Comparison of ENCODE assay signal across 23 mouse cellular contexts in genomic region chr5:96988880-96989279, GRCm38 (mm10). TPM values are rescaled to one million over a fixed set of nuclear protein-coding genes. Genes with fewer than 3 reads are reported as not detected.
DNase-seq lines count a peak whose midpoint lies in the region; ATAC-seq and TF ChIP-seq lines count a peak whose summit lies in the region.
"Had no signal": no experiment of that assay in that cellular context is flagged by ENCODE, and none has a peak within 500 bp of the region (broad histone marks: within the 10 kb centered on the region; RNA-seq: fewer than 3 reads in every experiment).

No protein-coding gene starts in this region.

- no peak overlapping the region for H3K9ac ChIP-seq in heart, embryonic 12.5 days
- no peak overlapping the region for H3K9ac ChIP-seq in MEL (ENCODE audit: control insufficient read depth, low read depth, low read length, poor library complexity, severe bottlenecking)
- no peak overlapping the region for H3K9ac ChIP-seq in liver, embryonic 11.5 days (ENCODE audit: low read depth, low read length)
- no peak overlapping the region for H3K9ac ChIP-seq in hindbrain, embryonic 11.5 days (ENCODE audit: low read depth, low read length)
- H3K9ac ChIP-seq: embryonic facial prominence, embryonic 12.5 days; neural tube, embryonic 15.5 days had no signal

- H3K9me3 ChIP-seq in heart, embryonic 12.5 days (replicated peaks), result no peaks in the 10 kb centered on the region
- no peaks in the 10 kb centered on the region for H3K9me3 ChIP-seq in MEL (replicated peaks; ENCODE audit: insufficient read depth, low read length)
- H3K9me3 ChIP-seq in liver, embryonic 11.5 days (ENCODE audit: control insufficient read depth, low read length), result no peaks in the 10 kb centered on the region
- no peaks in the 10 kb centered on the region for H3K9me3 ChIP-seq in hindbrain, embryonic 11.5 days (ENCODE audit: control insufficient read depth, low read length)
- H3K9me3 ChIP-seq: embryonic facial prominence, embryonic 12.5 days; heart, embryonic 10.5 days; neural tube, embryonic 15.5 days had no signal

- peaks cover 6% of the 10 kb centered on the region; the same call in 1 of the 2 replicates for H3K4me1 ChIP-seq in heart, embryonic 12.5 days (replicated peaks)
- H3K4me1 ChIP-seq in MEL (ENCODE audit: control insufficient read depth in 1 of 2, insufficient read depth in 2 of 2, low read length in 2 of 2), result peaks cover 12 to 28% of the 10 kb centered on the region in 2 experiments
- peaks cover 9% of the 10 kb centered on the region for H3K4me1 ChIP-seq in liver, embryonic 11.5 days (replicated peaks; ENCODE audit: control insufficient read depth, insufficient read depth, low read length)
- H3K4me1 ChIP-seq in kidney, adult 2 months (ENCODE audit: control insufficient read depth, insufficient read depth, low read length), result no peaks in the 10 kb centered on the region
- no peaks in the 10 kb centered on the region for H3K4me1 ChIP-seq in hindbrain, embryonic 11.5 days (replicated peaks; ENCODE audit: control insufficient read depth, insufficient read depth, low read length)
- H3K4me1 ChIP-seq: embryonic facial prominence, embryonic 12.5 days; neural tube, embryonic 15.5 days had no signal

- H3K4me2 ChIP-seq in heart, embryonic 12.5 days, result no peak overlapping the region
- H3K4me2 ChIP-seq in liver, embryonic 11.5 days, result peak overlapping the region; percentile 15; the same call in 1 of the 2 replicates
- no peak overlapping the region for H3K4me2 ChIP-seq in hindbrain, embryonic 11.5 days (replicated peaks; ENCODE audit: low read depth, low read length)
- H3K4me2 ChIP-seq: embryonic facial prominence, embryonic 12.5 days; neural tube, embryonic 15.5 days had no signal

- peak; percentile 94 to 96 for TF ChIP-seq EP300 in MEL (IDR thresholded peaks at IDR 0.05; ENCODE audit: low read depth in 1 of 2, low read length in 2 of 2)

- no peak for TF ChIP-seq RAD21 in MEL (IDR thresholded peaks at IDR 0.05; ENCODE audit: low read depth, low read length)

- no peak for TF ChIP-seq CTCF in MEL (IDR thresholded peaks at IDR 0.05 in 2 of 3, conservative IDR thresholded peaks at IDR 0.05 in 1 of 3; ENCODE audit: control insufficient read depth in 1 of 3, insufficient read depth in 1 of 3, low read depth in 2 of 3, low read length in 3 of 3, poor library complexity in 1 of 3, severe bottlenecking in 1 of 3)
- TF ChIP-seq CTCF in kidney, adult 2 months (conservative IDR thresholded peaks at IDR 0.05; ENCODE audit: insufficient read depth, insufficient read length, low read depth, low read length), result no peak

- ATAC-seq in heart, embryonic 12.5 days (ENCODE audit: insufficient number of reproducible peaks, low FRiP score), result peak; percentile 85
- ATAC-seq in liver, embryonic 11.5 days (replicated peaks; ENCODE audit: low FRiP score), result peak; percentile 89
- ATAC-seq in megakaryocyte progenitor cell, adult 5-6 weeks (replicated peaks; ENCODE audit: poor library complexity), result peak; percentile 49
- no peak for ATAC-seq in hindbrain, embryonic 11.5 days (ENCODE audit: low FRiP score)
- ATAC-seq: forebrain, embryonic 16.5 days; hindbrain, embryonic 16.5 days; midbrain, embryonic 16.5 days had no signal

- 50% methylated on average over 4 of the region's 4 CpGs for WGBS in heart, embryonic 12.5 days
- 47% methylated on average over 4 of the region's 4 CpGs for WGBS in liver, embryonic 11.5 days
- WGBS in kidney, adult 2 months, result 90% methylated on average over 4 of the region's 4 CpGs
- WGBS in hindbrain, embryonic 11.5 days, result 85% methylated on average over 4 of the region's 4 CpGs

- peaks cover 17% of the 10 kb centered on the region; the same call in 1 of the 2 replicates for H3K27me3 ChIP-seq in heart, embryonic 12.5 days (replicated peaks)
- H3K27me3 ChIP-seq in MEL (ENCODE audit: control insufficient read depth in 1 of 2, insufficient read depth in 2 of 2, low read length in 2 of 2), result no peaks in the 10 kb centered on the region
- H3K27me3 ChIP-seq in liver, embryonic 11.5 days (replicated peaks; ENCODE audit: control insufficient read depth, insufficient read depth, low read length), result no peaks in the 10 kb centered on the region
- no peaks in the 10 kb centered on the region for H3K27me3 ChIP-seq in kidney, adult 2 months (replicated peaks; ENCODE audit: control insufficient read depth, insufficient read depth, low read length)
- H3K27me3 ChIP-seq in hindbrain, embryonic 11.5 days (ENCODE audit: control insufficient read depth, insufficient read depth, low read length), result no peaks in the 10 kb centered on the region
- H3K27me3 ChIP-seq: embryonic facial prominence, embryonic 12.5 days; neural tube, embryonic 15.5 days had no signal

- DNase-seq in heart, adult 9 months (ENCODE audit: low spot score in 2 of 2), result no peak
- DNase-seq in MEL (ENCODE audit: low read depth, low spot score), result peak; percentile 48
- DNase-seq in liver, embryonic 11.5 days (ENCODE audit: low spot score), result no peak
- DNase-seq in urinary bladder, postnatal 25 days (ENCODE audit: low spot score), result no peak
- DNase-seq in kidney, adult 2 months, result no peak
- DNase-seq in hindbrain, embryonic 11.5 days (ENCODE audit: low spot score), result no peak
- DNase-seq: adrenal gland, adult 2 months; cerebellum, postnatal 10 days; gastrocnemius, postnatal 36 days; heart, postnatal 14 days; kidney, adult 18-20 months; kidney, postnatal 25 days; left cerebral cortex, postnatal 4 days; right cerebral cortex, postnatal 14 days; thymus, postnatal 4 days had no signal

- H3K36me3 ChIP-seq in heart, embryonic 12.5 days, result no peaks in the 10 kb centered on the region
- H3K36me3 ChIP-seq in MEL (ENCODE audit: control insufficient read depth in 1 of 2, insufficient read depth in 2 of 2, low read length in 2 of 2), result peaks cover 0 to 32% of the 10 kb centered on the region in 2 experiments; a peak in 2 of 4 replicates
- H3K36me3 ChIP-seq in liver, embryonic 11.5 days (ENCODE audit: control insufficient read depth, insufficient read depth, low read length), result no peaks in the 10 kb centered on the region
- H3K36me3 ChIP-seq in kidney, adult 2 months (ENCODE audit: control insufficient read depth, insufficient read depth, low read length), result no peaks in the 10 kb centered on the region
- no peaks in the 10 kb centered on the region for H3K36me3 ChIP-seq in hindbrain, embryonic 11.5 days (ENCODE audit: control insufficient read depth, insufficient read depth, low read length)
- H3K36me3 ChIP-seq: embryonic facial prominence, embryonic 12.5 days; heart, embryonic 10.5 days; neural tube, embryonic 15.5 days had no signal

- H3K4me3 ChIP-seq in heart, embryonic 12.5 days, result no peak overlapping the region
- H3K4me3 ChIP-seq in MEL (ENCODE audit: control insufficient read depth in 1 of 2, insufficient read depth in 1 of 2, low read depth in 2 of 2, low read length in 2 of 2), result no peak overlapping the region
- H3K4me3 ChIP-seq in liver, embryonic 11.5 days (ENCODE audit: low read depth, low read length), result no peak overlapping the region
- no peak overlapping the region for H3K4me3 ChIP-seq in kidney, adult 2 months (ENCODE audit: insufficient read depth, low read depth, low read length)
- H3K4me3 ChIP-seq in hindbrain, embryonic 11.5 days (ENCODE audit: low read depth, low read length), result no peak overlapping the region
- H3K4me3 ChIP-seq: embryonic facial prominence, embryonic 12.5 days; heart, embryonic 10.5 days; neural tube, embryonic 15.5 days had no signal

- no peaks in the 10 kb centered on the region for H3K79me2 ChIP-seq in MEL (ENCODE audit: control insufficient read depth, insufficient read depth, low read length, poor library complexity)

- no peak overlapping the region for H3K27ac ChIP-seq in heart, embryonic 12.5 days (ENCODE audit: poor library complexity, severe bottlenecking)
- H3K27ac ChIP-seq in MEL (ENCODE audit: control insufficient read depth, low read depth, low read length), result peak overlapping the region; percentile 46
- H3K27ac ChIP-seq in liver, embryonic 11.5 days (ENCODE audit: low read depth, low read length), result 0 out of 2 replicates have a peak overlapping the region, but pooled peaks have one; percentile 27
- no peak overlapping the region for H3K27ac ChIP-seq in kidney, adult 2 months (ENCODE audit: insufficient read depth, low read depth, low read length)
- H3K27ac ChIP-seq in hindbrain, embryonic 11.5 days (ENCODE audit: low read depth, low read length), result no peak overlapping the region
- H3K27ac ChIP-seq: embryonic facial prominence, embryonic 12.5 days; neural tube, embryonic 15.5 days had no signal

- no peak for TF ChIP-seq POLR2A in MEL (IDR thresholded peaks at IDR 0.05; ENCODE audit: control insufficient read depth in 1 of 2, insufficient read depth in 1 of 2, low read depth in 1 of 2, low read length in 2 of 2, poor library complexity in 1 of 2)
- no peak for TF ChIP-seq POLR2A in kidney, adult 2 months (IDR thresholded peaks at IDR 0.05; ENCODE audit: low read depth, low read length)

TF ChIP-seq in MEL, 35 proteins besides CTCF, POLR2A, EP300 and RAD21 (continues in another document):
- TF ChIP-seq ETS1 (IDR thresholded peaks at IDR 0.05; ENCODE audit: low read depth, low read length) (peak; percentile 93), JUND (IDR thresholded peaks at IDR 0.05; ENCODE audit: low read depth, low read length) (peak; percentile 77; the same call in 1 of the 2 replicates), SIN3A (IDR thresholded peaks at IDR 0.05; ENCODE audit: low read length) (peak; percentile 69; the same call in 1 of the 2 replicates), NRF1 (IDR thresholded peaks at IDR 0.05; ENCODE audit: insufficient read depth, low read depth, low read length, poor library complexity, severe bottlenecking) (no peak), CHD2 (IDR thresholded peaks at IDR 0.05; ENCODE audit: low read length) (peak; percentile 34; the same call in 1 of the 2 replicates), RCOR1 (IDR thresholded peaks at IDR 0.05; ENCODE audit: low read depth, low read length) (peak; percentile 85), MAZ (IDR thresholded peaks at IDR 0.05; ENCODE audit: low read depth, low read length) (peak; percentile 84), HCFC1 (IDR thresholded peaks at IDR 0.05; ENCODE audit: low read depth, low read length) (0 out of 2 replicates have a peak, but pooled peaks have one; percentile 37), POLR2AphosphoS5 (IDR thresholded peaks at IDR 0.05; ENCODE audit: borderline replicate concordance, low read depth, low read length) (no peak)

RNA-seq across cellular contexts. Expression of gene Bmp2k, which starts 8.6 kb away (rescaled TPM):
- 9.9 and 10.6 TPM in 2 replicates for polyA plus RNA-seq in heart, embryonic 12.5 days (2016; fragmentation: Nextera tagmentation; extraction: Ambion mirVana)
- 10.8 and 11.2 TPM in 2 replicates for total RNA-seq in MEL (2012; rRNA removed)
- 10 to 100 TPM in 1 of 2 experiments, not detected in 1; 16.3 TPM for polyA plus RNA-seq in MEL (2012; ENCODE audit: insufficient read depth in 1 of 2, insufficient read length in 2 of 2, low read depth in 1 of 2, low replicate concordance in 2 of 2, missing spikeins in 1 of 2)
- polyA plus RNA-seq in liver, embryonic 11.5 days (2014; fragmentation: Nextera tagmentation; extraction: Ambion mirVana), result 31.1 and 34.5 TPM in 2 replicates
- total RNA-seq in megakaryocyte progenitor cell, adult 5-6 weeks (2015), result 39.5 and 43.2 TPM in 2 replicates
- 16.4 and 16.5 TPM in 2 replicates for total RNA-seq in megakaryocyte progenitor cell, adult 5-6 weeks (2017)
- polyA plus RNA-seq in kidney, adult 2 months (2012; rRNA removed), result 11.5 and 12.5 TPM in 2 replicates
- polyA plus RNA-seq in hindbrain, embryonic 11.5 days (2014; fragmentation: Nextera tagmentation; extraction: Ambion mirVana), result 11.1 and 13.7 TPM in 2 replicates

Comparison
In these comparisons a context has a peak if more than half of its experiments do, and no peak if none do; other contexts are left out.
1. H3K27ac ChIP-seq: peak in MEL (single experiment) and liver, embryonic 11.5 days (single experiment); none in heart, embryonic 12.5 days (single experiment), kidney, adult 2 months (single experiment) and hindbrain, embryonic 11.5 days (single experiment).